Mouse (Mus musculus): ENCODE data around the gene Map1s.

Gene Map1s

GRCm38 (mm10) chr8:70905831-70906736 is at the start of gene Map1s:
Gene Map1s, plus strand, starts transcription at chr8:70905932.
- in situ Hi-C loops (cut with MboI, MseI), result loop anchor here (10.0 kb wide), 1 partner anchor 1291 kb away; no protein-coding TSS in a partner anchor

- in situ Hi-C loops (cut with MboI, MseI), result no loop called here
These were observed 49.7 kb upstream of the Map1s start for GRCm38 (mm10) chr8:70856028-70856427.

GRCm38 (mm10) chr8:70856541-70857197 is 49.1 kb upstream of the Map1s start:
- in situ Hi-C loops (cut with MboI, MseI), result no loop called here

GRCm38 (mm10) chr8:70857516-70857915 is 48.2 kb upstream of the Map1s start:
- in situ Hi-C loops (cut with MboI, MseI), result no loop called here

GRCm38 (mm10) chr8:70862824-70863641 is 42.7 kb upstream of the Map1s start, which contains the start of gene Kcnn1:
Gene Kcnn1, minus strand, starts transcription at chr8:70863258.
- in situ Hi-C loops (cut with MboI, MseI), result no loop called here

- in situ Hi-C loops (cut with MboI, MseI), result no loop called here
These were observed 41.6 kb upstream of the Map1s start for GRCm38 (mm10) chr8:70863956-70864711.

- in situ Hi-C loops (cut with MboI, MseI), result no loop called here
These were observed 41.0 kb upstream of the Map1s start for GRCm38 (mm10) chr8:70864712-70865221.

GRCm38 (mm10) chr8:70865350-70866000 is 40.3 kb upstream of the Map1s start:
- in situ Hi-C loops (cut with MboI, MseI), result no loop called here

GRCm38 (mm10) chr8:70866001-70866520 is 39.7 kb upstream of the Map1s start:
- in situ Hi-C loops (cut with MboI, MseI), result no loop called here

- in situ Hi-C loops (cut with MboI, MseI), result no loop called here
These were observed 39.2 kb upstream of the Map1s start for GRCm38 (mm10) chr8:70866566-70866965.

GRCm38 (mm10) chr8:70868559-70869198 is 37.1 kb upstream of the Map1s start:
- in situ Hi-C loops (cut with MboI, MseI), result no loop called here

- in situ Hi-C loops (cut with MboI, MseI), result no loop called here
These were observed 36.5 kb upstream of the Map1s start for GRCm38 (mm10) chr8:70869199-70869571.

GRCm38 (mm10) chr8:70869601-70870041 is 36.1 kb upstream of the Map1s start:
- in situ Hi-C loops (cut with MboI, MseI), result no loop called here

GRCm38 (mm10) chr8:70871195-70871807 is 34.4 kb upstream of the Map1s start:
- in situ Hi-C loops (cut with MboI, MseI), result no loop called here

GRCm38 (mm10) chr8:70872643-70873363 is 32.9 kb upstream of the Map1s start:
- in situ Hi-C loops (cut with MboI, MseI), result no loop called here

- in situ Hi-C loops (cut with MboI, MseI), result no loop called here
These were observed 32.3 kb upstream of the Map1s start, which contains the start of gene Ccdc124 for GRCm38 (mm10) chr8:70873364-70873985. Gene Ccdc124, minus strand, starts transcription at chr8:70873935.

- in situ Hi-C loops (cut with MboI, MseI), result no loop called here
These were observed 31.3 kb upstream of the Map1s start for GRCm38 (mm10) chr8:70874441-70874840.

GRCm38 (mm10) chr8:70876382-70876781 is 29.4 kb upstream of the Map1s start:
- in situ Hi-C loops (cut with MboI, MseI), result no loop called here
